Mouse (Mus musculus): ENCODE measurements around the gene Fcgrt. TPM values are rescaled to one million over a fixed set of nuclear protein-coding genes. Genes with fewer than 3 reads are reported as not detected.

The Fcgrt gene
- total RNA-seq, 4 experiments from 2014 or later: 105 to 151 (median 125) TPM

DNA sequence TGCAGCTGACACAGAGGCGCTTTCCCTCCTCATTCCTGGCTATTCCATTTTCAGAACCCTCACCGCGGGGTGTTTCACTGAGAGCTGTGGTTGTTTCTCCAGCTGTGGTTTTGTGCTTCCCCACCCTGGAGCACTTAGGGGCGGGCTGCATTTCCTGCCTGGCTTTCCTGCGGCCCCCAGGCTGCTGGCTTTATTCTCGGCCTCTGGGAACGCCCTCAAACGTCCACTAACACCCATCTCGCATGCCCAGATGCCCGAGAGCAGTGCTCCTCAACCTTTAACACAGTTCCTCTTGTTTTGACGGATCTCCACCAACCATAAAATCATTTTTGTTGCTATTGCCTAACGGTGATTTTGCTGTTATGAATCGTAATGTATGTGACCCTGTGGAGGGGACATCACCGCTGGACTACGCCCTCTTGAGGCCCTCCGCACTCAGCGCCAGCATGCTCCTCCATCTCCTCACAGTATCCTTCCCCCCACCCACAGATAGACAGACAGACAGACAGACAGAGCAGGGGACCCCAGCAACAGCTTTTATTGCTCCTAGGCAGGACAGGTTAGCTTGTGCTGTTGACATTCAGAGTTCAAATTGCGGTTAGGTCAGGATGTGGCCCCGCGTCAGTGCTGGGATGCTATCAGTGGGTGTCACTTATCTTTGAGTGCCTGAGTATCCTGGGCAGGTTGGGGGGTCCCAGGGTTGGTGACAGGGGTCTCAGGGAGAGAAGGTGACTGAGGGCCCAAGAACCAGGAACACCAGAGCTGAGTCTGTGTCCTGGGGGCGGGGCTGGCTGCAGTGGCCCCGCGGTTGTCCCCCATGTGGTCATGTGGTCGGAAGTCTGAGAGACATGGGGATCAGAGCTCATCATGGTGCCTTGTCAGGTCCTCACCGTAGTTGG is 21.0 kb downstream of the Fcgrt start:
- DNase-seq: no peak

DNA sequence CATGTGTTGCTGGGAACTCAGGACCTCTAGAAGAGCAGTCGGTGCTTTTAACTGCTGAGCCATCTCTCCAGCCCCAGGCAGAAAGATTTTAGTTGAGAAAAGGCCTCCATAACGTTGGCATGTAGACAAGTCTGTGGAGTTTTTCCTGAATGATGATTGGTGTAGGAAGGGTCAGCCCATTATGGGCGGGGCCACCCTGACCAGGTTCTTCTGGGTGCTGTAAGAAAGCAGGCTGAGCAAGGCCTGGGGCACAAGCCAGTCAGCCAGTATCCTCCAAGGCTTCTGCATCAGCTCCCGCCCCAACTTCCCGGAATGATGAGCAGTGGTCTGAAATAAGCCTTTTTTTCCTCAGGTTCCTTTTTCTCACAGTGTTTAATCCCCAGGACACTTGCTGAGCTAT is 22.6 kb downstream of the Fcgrt start:
- no peak for DNase-seq

DNA sequence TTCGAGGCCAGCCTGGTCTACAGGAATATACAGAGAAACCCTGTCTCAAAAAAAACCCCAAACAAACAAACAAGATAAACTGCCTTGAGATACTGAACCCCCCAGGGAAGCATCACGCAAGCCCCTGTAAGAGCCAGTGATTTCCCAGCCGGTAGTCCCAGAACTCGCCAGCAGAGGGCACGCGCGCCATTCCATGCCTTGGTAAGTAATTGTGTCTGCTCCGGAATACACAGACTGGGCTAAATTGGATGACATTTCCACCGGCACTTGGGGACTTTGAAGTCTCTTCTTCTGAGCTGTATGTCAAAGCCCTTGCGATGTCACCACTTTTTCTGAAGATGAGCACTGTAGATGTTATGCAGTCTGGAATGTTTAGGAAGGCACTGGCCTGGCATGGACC is 23.8 kb downstream of the Fcgrt start:
- peak; percentile 85 for DNase-seq

DNA sequence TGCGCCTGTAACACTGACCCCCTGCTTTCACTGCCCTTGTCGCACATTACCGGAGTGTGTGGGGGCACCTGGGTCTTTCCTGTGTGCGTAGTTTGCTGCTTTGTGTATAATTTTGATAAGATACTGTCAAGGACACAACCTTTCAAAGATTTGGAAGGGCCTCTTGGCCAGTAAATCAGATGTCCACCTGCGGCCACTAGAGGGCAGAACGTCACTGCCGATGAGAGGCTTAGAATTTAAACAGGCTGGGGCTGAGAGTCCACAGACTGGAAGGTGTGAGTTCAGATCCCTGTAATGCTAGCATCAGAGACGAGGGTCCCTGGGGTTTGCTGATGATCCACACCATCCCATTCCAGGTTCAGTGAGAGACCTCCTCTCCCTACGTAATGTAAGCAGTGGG is 25.1 kb downstream of the Fcgrt start:
- DNase-seq: no peak

DNA sequence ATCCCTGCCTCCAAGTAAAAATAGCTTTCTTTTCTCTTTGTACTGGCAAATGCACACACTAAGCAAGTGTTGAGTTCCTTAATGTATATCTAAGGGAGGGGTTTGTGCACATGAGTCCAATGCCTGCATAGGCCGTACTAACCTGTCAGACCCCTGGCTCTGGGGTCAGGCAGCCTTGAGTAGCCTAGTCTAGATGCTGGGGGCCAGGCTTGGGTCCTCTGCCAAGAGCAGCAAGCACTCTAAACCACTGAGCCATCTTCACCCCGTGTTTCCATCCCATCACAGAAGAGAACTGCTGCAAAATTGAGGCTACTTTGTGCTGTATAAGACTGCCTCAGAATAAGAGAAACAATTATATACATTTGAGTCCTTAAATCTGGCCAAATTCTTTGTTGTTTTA is 25.8 kb downstream of the Fcgrt start:
- DNase-seq: no peak

DNA sequence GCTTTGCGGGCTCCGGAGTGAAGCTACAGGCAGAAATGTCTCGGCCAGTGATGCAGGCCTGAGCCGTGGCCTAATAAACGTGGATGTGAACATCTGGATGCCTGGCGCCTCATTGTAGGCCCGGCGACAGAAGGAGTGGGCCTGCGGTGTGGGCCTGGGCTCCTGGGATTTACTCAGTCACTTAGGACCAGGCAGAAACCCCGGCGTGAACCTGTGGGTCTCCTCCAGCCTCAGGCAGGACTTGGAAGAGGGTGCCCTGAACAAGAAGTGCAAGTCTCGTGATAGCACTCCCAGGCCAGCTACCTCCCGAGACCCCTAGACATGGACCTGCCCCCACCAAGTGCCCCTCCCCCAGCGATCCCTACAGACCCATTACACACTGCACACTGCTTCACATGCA is 26.3 kb downstream of the Fcgrt start:
- no peak for DNase-seq

DNA sequence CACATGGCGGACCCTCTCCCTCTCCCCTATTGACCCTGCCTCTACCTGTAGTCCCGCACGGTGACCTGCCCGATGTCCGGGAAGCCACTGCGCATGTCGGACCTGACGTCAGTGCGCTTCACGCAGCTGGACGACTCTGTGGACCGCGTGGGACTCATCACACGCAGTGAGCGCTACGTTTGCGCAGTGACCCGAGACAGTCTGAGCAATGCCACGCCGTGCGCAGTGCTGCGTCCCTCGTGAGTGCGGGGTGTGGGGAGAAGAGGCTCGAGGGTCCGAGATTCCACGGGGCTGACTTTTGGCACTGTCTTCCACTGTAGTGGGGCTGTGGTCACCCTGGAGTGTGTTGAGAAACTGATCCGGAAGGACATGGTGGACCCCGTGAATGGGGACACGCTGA is 27.1 kb downstream of the Fcgrt start:
- DNase-seq: no peak

DNA sequence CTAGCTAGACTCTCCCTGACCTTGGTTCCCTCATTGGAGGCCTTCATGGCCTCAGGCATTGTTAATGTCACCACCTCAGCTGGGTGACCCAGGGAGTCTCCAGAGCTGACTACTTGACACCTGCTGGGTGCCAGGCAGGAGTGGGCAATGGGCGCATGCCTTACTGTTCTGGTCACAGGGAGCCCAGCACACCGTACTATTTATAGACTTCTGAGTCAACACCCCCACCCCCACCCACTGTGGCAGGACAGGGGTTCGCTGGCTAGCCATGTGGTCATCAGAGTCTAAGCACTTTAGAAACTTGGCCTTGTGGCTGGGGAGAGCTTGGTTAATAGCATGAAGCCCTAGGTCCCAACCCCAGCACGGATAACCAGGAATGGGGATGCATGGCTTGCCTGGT is 28.2 kb downstream of the Fcgrt start:
- no peak for DNase-seq

DNA sequence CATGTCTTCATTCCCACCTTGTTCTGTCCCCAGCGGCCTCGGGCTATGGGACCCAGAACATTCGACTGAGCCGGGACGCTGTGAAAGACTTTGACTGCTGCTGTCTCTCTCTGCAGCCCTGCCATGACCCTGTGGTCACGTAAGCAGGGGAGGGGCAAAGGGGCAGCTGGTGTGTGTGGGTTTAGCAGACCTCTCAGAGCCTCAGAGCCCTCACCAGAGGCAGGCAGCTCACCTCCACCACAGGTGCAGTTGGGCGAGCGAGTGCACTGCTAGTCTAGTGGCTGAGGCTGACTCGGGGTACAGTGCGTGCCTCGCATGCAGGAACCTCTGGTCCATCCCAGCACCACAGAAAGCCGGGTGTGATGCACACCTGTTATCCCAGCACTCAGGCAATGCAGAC is 29.7 kb downstream of the Fcgrt start:
- DNase-seq: no peak

DNA sequence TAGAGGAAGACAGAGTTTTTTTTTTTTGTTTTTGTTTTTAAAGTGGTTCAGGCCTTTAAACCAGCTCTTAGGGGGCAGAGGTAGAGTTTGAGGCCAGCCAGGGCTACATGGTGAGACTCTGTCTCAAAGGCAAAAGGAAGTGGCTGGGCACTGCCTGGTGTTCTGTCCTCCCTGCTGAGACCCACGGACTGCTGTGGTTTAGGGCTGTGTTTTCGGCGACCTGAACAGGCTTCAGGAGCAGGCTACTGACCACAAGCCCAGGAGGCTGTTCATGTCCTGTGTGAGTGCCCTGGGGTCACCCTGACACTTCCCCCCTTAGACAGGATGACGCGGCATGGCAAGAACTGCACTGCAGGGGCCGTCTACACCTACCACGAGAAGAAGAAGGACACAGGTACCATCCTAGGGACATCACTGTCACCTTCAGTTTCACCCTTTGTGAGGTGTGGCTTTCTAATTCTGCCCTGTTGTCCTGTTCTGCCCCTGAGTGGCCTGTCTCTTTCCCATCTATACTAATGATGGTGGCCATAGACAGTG is 30.4 kb downstream of the Fcgrt start:
- no peak for DNase-seq

DNA sequence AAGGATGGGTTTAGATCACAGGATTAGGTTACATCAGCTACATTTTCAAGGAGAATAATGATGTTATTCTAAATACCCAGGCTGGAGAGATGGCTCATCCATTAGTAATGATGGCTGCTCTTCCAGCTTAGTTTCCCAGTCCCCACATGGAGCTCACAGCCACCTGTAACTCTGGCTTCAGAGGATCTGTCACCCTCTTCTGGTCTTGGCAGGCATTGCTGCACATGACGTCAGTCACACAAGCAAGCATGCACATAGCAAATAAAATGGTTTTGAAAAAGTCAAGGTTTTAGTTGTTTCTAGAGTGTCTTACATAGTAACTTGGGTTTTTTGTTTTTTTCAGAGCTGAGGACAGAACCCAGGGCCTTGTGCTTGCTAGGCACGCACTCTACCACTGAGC is 31.4 kb downstream of the Fcgrt start:
- no peak for DNase-seq

DNA sequence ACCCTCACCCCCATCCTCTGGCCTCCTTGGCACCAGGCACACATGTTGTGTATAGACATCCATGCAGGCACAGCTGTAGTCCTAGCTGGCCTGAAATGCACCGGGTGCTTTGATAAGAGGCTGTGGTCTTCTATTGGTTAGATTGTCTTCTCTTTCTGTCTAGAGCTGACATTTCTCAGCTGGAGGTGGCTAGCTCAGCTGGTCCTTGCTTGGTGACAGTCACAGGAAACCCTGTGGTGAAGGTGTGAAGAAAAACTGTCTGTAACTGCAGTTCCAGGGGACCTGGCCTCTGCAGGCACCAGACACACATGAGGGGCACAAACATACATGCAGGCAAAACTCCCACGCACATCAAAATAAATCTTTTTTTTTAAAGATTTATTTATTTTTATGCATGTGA is 34.0 kb downstream of the Fcgrt start:
- DNase-seq: no peak

DNA sequence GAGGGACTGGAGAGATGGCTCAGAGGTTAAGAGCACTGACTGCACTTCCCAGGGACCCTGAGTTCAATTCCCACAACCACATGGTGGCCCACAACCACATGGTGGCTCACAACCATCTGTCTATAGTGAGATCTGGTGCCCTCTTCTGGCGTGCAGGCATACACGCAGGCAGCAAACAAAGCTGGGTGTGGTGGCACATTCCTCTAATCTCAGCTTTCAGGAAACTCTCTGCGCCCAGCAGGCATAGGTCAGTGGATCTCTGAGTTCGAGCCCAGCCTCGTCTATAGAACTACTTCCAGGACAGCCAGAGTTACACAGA is 35.7 kb downstream of the Fcgrt start:
- DNase-seq: no peak

DNA sequence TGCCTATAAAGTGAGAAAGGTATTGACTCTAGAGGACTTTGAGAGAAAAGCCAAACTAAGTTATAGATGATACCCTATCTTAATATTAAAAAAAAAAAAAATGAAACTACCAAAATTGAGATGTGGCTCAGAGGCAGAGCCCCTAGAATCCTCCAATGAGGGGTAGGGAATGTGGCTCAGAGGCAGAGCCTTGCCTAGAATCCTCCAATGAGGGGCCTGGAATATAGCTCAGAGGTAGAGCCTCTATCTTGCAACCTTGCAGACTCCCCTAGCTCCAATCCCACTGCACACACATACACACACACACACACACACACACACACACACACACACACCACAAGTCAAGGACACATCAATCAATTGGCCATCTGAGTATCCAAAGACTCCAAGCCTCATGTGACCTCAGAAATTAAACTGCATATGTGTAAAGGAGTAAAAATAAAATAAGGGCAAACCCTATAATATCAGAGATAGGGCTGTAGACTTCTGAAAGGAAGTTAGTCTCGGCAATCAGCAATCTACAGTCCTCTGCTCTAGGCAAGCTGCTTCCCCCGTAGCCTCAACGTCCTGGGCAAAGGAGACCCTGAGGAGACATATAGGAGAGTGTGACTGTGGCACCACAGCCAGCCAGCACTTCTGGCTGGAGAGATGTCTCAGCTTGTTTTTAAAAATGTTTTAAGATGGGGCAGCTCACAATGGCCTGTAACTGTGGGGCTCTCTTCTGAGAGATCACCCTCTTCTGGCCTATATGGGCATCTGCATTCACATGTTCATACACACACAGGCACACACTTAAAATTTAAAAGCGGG is 36.3 kb downstream of the Fcgrt start:
- DNase-seq: no peak

DNA sequence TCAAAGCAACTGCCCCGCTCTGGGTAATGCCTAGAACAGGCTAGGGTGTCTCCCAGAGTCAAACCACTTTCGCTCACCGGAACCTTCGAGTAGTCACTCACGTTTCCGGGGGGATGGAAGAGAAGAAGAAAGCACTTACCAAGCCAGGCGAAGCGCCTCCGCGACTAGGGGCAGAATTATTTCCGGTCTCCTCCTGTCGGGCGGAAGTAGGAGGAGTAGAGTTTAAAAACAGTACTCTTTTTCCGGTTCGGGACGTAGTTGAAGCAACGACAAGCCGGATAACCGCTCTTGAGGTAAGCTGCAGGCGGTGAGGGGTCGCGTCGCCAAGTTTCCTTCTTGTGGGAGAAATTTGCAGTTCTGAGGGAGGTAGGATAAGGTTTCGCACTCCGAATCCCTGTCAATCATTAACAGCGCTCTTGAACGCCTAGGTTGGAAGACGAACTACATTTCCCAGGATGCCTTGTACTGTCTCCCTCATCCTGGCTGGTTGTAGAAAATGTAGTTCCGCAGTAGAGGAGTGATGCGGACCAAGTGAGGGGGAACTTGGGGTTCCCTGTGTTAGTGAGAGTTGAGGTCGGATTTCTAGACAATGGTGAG is 41.3 kb downstream of the Fcgrt start, which contains the start of the genes Nosip and Prrg2:
TSS of gene Nosip (plus strand) at position 191 of the 597 bp plus-strand sequence.
TSS of gene Prrg2 (minus strand) at position 439 of the 597 bp plus-strand sequence.
- DNase-seq: peak; percentile 94

DNA sequence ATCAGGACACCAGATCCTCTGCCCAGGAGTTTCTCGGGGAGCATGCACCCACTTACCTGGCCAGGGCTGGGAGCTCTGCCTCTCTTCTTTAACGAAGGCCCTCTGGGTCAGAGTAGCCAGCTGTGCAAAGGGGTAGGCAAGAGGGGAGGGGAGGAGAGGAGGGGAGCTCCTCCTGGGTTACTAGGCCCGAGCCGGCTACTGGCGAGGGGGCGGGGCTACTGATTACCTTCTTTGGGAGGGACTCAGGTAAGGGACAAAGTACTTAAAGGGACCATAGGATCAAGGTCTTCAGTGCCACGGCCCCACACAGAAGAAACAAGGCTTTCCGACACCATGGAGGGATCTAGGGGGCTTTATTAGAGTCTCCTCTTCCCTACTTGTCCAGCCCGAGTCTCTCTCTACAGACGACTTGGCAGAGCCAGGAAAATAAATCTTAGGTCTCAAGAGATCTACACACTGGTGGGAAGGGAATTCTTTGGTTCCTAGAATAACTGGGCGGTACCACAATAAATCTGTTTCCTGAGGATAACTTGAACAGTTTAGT is 42.0 kb downstream of the Fcgrt start:
- no peak for DNase-seq

DNA sequence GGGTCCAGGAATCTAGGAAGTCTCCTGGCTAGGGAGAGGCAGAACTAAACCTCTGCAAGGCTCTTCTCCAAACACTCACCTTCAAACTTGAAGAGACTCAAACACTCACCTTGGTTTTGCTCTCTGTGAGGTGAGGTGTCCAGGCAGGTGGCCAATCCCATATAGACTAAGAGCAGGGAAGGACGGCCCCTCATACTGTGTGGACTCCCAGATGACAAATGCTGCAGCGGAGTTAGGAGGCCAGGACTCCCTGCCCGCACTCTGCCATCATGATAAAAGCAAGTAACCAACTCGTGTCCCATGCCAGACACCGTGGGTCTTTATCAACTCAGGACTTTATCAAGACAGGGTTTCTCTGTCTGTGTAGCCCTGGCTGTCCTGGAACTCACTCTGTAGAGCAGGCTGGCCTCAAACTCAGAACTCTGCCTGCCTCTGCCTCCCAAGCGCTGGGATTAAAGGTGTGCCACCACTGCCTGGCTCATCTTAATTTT is 43.0 kb downstream of the Fcgrt start:
- DNase-seq: no peak

DNA sequence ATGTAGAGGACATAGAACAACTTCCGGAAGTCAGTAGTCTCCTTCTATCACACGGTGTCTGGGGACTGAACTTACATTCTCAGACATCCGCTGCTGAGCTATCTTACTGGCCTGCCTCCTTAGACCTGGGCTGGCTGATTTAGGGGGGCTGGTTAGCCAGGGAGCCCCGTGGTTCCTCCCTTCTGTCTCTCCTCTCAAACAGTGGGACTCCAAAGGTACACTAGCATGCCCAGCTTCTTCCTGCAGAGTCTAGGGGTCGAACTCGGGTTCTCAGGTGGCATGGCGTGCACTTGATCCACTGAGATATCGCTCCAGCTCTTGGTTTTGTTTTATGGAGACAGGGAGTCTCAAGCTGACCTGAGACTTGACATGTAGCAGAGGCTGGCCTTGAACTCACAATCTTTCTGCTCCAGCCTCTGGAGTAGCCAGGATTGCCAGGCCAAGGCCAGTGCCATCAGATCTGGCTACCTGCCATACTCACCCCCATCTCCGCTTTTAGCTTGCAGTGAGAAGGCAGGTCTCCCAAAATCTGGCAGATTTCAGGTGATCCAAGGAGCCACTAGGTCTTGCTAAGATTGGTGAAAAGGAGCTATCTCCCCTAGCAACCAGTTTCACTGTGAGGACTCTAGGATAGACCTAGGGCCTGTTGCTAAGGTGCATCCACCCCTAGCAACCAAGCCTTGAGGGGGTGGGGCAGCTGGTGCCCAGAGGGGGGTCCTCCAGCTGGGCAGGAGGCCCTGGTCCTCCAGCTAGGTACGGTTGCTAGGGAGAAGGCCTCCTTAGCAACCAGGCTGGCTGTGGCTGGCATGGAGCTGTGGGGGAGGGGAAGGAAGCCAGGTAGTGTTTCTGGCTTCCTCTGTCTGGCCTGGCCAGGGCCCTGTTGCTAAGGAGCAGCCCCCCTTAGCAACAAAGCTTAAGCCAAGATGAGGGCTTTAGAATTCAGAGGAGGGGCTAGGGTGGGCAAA is 44.8 kb downstream of the Fcgrt start:
- DNase-seq: no peak

DNA sequence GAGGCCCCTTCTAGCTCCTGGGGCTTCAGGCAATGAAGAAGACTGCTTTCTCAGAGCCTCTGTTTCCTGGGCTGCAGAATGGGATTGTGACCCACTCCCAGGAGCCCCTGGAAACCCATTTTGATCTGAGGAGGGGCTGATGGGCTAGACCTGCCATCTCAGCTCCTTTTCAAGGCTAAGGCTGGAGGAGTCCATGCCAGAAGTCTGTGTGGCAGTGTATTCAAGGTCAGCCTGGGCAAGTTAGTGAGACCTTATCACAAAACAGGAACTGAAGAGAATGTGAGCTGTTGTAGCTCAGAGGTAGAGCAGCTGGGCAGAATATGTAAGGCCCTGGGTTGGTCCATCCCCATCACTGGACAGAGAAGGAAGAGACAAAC is 46.7 kb downstream of the Fcgrt start:
- DNase-seq: no peak

DNA sequence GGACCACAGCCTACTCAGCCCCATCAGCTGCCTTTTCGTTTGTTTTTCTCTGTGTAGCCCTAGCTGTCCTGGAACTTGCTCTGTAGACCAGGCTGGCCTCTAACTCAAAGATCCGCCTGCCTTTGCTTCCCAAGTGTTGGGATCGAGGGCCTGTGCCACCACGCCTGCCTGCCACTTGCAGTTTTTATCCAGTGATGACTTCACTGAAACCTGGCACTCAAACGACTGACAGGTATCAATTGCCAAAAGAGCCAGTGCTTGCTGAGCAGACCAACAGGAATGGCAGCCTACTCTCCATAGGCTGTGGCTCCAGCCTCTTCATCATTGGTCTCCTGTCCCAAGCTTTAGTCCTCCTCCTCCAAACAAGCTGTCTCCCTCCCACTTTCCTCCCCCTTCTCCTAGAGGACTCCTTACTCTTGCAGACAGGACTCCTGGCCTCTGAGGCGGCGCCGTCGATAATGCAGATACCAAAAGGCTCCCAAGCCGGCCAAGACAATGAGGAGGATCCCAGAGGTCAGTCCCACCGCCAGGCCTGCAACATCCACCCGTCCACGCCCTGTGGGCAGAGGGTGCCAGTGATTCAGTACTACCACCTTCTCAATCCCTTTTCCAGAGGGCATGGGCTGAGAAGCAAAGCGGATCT is 47.2 kb downstream of the Fcgrt start:
- no peak for DNase-seq

Data from adrenal gland, adult 8-10 months (tissue).